Mouse (Mus musculus) cerebellum, adult 11 months (tissue): ENCODE measurements around the gene Ddx50.

Experiments
- DNase-seq: peaks from one replicate; pipeline ENCODE4 v3.0.0; 2022

Gene Ddx50

GRCm38 (mm10) chr10:62650881-62651810 is at the start of gene Ddx50:
Gene Ddx50, minus strand, starts transcription at chr10:62651218.
- DNase-seq = peak; percentile 99

DNA sequence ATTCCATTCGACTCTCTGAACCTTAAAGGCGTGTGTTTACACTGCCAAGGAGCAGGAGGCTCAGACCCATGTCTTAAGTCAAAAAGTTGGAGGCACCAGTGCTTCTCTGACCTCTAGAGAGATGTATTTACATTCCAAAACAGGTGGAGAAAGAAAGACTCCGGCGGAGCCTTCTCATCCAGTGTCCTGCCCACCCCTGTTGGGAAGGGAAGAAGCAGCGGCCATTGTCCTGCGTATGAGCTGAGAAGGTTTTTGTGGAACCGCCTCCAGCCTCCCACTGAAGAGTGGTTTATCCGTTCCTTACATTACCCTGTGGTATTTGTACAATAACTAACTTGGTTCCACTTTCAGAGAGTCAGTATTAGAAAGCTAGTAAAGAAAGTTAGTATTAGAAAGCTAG is 41.8 kb upstream of the Ddx50 start:
- DNase-seq = no peak

- DNase-seq = no peak
Observed at GRCm38 (mm10) chr10:62692244-62692643, 41.2 kb upstream of the Ddx50 start.

DNA sequence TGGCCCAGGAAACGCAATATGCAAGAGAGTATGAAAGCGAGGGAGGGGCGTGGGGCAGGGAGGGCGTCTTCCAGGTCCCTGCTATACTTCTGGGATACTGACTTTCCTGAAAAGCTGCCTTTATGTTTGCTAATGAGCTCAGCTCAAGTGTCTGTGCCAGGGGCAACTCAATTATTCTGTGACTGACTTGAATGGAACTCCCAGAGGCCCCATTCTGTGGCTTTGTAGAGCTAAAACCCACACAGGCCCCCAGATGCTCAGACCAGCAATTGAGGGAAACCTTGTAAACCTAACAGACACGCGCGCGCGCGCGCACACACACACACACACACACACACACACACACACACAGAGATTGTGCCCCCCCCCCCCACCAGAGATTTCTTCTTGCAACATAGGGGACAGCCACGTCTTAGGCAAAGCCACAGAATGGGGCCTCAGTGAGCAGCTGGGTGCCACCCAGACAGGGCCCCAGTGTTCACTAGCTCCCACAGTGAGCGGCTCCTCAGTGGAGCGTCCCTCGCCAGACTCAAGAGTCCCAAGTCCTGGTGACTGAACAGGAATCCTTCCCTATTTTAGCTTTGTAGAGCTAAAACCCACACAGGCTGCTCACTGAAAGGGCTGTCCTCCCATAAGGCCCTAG is 36.1 kb upstream of the Ddx50 start:
- no peak for DNase-seq

DNA sequence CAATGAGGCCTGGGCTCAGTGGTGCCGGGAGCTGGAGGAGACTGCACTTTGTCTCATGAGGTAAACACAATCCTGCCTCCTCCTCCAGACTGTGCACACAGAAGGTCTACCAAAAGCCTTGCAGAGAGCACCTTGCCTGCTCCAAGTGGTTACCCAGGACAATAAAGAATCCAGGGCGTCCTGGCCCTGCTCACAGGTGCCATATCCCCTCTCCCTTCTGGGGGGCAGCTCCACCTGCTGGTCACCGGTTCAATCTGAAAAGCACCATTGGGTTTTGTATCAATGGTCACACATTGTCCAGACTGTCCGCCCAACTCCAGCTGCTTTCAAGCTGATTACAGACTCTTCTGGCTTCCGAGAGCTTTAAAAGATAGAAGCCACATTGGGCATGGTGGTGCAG is 32.0 kb upstream of the Ddx50 start:
- DNase-seq = no peak

DNA sequence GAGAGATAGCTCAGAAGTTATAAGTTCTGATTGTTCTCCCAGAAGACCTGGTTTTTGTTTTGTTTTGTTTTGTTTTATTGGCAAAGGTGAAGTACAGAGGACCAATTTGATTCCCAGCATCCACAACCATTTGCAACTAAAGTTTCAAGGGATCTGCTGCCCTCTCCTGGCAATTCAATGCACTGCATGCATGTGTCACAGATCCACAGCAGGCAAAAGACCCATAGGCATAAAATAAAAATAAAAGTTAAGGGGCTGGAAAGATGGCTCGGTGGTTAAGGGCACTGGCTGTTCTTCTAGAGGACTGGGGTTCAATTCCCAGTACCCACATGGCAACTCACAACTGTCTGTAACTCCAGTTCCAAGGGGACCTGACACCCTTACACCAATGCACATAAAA is 28.8 kb upstream of the Ddx50 start:
- no peak for DNase-seq

DNA sequence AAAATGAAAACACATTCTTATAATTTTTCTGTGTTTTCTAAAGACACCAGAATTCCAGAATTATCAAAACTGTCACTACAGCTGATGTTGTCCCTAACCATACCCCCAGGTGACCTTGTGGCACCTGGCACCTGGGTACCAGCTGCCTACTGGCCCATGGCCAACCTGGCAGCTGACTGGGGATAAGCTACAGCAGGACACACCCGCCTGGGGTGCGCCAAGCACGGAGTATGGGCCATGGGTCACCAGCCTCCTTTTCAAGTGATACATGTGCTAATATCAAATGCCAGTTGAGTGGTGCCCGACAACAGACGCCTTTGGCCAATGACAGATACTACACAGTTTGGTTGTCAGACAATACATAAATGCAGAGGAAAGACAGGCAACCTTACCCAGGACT is 26.3 kb upstream of the Ddx50 start:
- DNase-seq = no peak

- no peak for DNase-seq
Observed at GRCm38 (mm10) chr10:62676196-62676595, 25.2 kb upstream of the Ddx50 start.

- no peak for DNase-seq
Observed at GRCm38 (mm10) chr10:62672359-62672758, 21.3 kb upstream of the Ddx50 start.

DNA sequence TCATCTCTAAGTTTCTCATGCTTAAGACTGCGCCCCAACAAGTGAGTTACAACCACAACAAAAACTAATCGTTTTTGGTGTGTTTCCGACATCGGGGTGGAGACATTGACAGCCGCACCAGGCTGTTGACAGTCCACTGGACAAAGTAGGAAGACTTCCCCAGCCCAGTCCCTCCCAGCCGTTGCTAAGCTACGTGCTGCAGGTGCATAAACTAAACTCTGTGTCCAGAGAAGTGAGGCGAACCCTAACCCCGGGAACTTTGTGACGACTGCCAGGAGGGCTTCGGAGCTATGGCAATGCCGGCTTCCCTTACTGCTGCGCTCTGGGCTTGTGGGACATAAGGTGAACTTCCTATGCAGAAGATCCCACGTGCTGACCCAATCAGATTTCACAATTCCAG is 18.2 kb upstream of the Ddx50 start:
- no peak for DNase-seq

GRCm38 (mm10) chr10:62668463-62668862 is 17.4 kb upstream of the Ddx50 start:
- no peak for DNase-seq

- no peak for DNase-seq
Observed at GRCm38 (mm10) chr10:62668043-62668442, 17.0 kb upstream of the Ddx50 start.

- no peak for DNase-seq
Observed at GRCm38 (mm10) chr10:62664963-62665590, 14.1 kb upstream of the Ddx50 start.

- DNase-seq = no peak
Observed at GRCm38 (mm10) chr10:62664171-62664570, 13.2 kb upstream of the Ddx50 start.

GRCm38 (mm10) chr10:62656711-62657110 is 5.7 kb upstream of the Ddx50 start:
- no peak for DNase-seq

DNA sequence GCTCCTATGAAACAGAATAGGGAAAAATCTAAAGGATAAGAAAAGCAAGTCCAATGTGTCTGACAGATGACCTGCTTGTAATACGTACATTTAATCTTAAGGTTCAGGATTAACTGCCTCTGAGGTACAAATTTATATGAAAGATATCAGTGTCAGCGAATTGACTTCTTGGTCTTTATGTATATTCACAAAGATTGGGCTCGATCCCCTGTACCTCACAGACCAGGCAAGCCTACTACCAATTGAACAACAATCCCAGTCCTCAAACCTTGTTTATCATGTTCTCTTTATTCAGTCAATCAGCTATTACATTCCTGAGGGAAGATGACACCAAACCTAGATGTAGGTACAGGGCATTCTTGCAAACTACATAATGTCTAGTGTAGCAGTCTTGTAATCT is 943 bp upstream of the Ddx50 start:
- no peak for DNase-seq

GRCm38 (mm10) chr10:62650358-62650782 is 648 bp downstream of the Ddx50 start:
- no peak for DNase-seq

DNA sequence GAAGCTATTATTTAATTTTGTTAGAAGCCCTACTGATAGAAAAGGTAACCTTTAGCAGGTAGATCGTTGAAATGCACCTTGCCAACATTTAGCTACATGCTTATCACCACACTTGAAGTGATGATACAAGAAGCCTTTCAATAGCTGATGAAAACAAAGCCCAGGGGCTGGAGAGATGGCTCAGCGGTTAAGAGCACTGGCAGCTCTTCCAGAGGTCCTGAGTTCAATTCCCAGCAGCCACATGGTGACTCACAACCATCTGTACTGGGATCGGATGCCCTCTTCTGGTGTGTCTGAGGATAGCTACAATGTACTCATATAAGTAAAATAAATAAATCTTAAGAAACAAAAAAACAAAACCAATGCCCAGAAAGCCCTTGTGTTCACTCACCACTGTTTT is 46.9 kb downstream of the Ddx50 start:
- DNase-seq = no peak

- no peak for DNase-seq
Observed at GRCm38 (mm10) chr10:62603233-62604030, 47.6 kb downstream of the Ddx50 start.

DNA sequence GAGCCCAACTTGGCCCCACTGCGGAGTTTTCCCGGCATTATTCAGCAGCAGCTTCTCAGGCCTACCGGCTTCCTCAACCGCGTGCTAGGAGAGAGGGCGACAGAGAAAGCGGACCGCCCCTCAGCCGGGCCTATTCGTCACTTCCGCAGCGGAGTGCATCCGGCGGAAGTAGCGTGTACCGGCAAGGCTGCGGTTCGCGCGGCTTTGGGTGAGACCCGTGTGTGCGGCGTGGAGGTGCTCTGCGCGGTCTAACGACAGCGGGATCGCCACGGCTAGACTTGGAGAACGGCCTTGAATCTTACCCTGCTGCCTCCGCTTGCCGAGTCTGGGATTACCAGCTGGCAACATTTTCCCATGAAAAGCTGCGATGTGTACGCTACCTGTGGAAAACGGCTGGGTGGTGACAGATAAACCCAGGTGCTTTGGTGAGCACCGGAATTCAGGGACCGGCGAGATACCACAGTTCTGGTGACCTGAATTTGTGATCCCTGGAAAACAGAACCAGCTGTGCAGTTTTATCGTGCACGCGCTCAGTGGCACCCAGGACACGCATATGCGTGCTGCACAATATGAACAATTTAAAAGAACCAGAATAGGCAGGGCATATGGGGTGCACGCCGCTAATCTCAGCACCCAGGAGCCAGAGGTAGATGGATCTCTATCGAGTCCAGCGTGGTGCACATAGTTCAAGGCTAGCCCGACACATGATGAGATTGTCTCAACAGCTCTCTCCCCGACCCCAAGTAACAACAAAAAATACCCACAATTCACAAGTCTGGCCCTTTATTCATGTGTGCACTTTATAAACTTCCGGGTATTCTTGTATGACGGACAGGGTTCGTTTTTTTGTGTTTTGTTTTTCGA is 48.6 kb downstream of the Ddx50 start, which contains the start of gene Ddx21:
Gene Ddx21, minus strand, starts transcription at position 105 of the 864 bp plus-strand sequence.
- peak; percentile 78 for DNase-seq

- DNase-seq = no peak
Observed at GRCm38 (mm10) chr10:62601833-62602176, 49.2 kb downstream of the Ddx50 start.
